Mouse (Mus musculus): ENCODE data around the gene Ccrl2.

- TF ChIP-seq CTCF (IDR thresholded peaks at IDR 0.05; ENCODE audit: extremely low read depth, insufficient read length, insufficient replicate concordance, low read depth, low read length) (no peak), POLR2A (IDR thresholded peaks at IDR 0.05; ENCODE audit: low read depth, low read length) (no peak)
Observed at GRCm38 (mm10) chr9:111047266-111047665, 10.1 kb downstream of the Ccrl2 start.

Data from small intestine, adult 2 months (tissue).